ENCODE assay signal across 20 mouse cellular contexts in the genomic region with DNA sequence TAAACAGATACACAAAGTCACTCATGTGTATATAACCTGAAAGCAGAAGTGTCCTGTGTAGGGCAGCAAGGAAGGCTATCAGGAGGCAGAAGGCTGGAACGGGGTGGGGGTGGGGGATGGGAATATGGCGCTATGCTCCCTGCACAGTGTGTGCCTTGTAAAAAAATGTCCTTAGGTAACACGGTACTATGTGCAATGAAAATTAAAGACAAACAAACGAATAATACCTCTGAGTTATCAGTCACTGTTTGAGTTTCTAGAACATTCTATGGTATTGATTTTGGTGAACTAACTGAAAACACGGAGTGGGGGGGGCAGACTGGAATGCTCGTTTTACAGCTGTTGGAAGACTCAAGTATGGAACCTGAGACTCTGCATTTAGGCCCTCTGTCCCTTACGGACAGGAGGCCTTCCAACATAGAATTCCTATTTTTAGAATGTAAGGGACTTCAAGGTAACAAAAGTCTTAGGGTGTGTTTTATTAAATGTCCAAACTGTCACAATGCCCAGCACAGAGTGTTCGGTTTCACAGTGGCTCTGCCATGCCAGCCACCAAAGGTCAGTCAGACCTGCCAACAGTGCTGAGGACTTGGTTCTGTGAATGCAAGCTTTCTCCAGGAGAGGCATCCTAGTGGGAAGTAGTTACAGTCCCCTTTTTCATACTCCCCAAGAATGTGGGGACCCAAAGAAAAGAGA.
DNase-seq lines count a peak whose midpoint lies in the region; ATAC-seq and TF ChIP-seq lines count a peak whose summit lies in the region.
"Had no signal": no experiment of that assay in that cellular context is flagged by ENCODE, and none has a peak within 500 bp of the region (broad histone marks: within the 10 kb centered on the region; RNA-seq: fewer than 3 reads in every experiment).

No protein-coding gene starts in this region.

- no peaks in the 10 kb centered on the region for H3K27me3 ChIP-seq in heart, embryonic 10.5 days (ENCODE audit: insufficient read depth, poor library complexity, severe bottlenecking)
- no peaks in the 10 kb centered on the region for H3K27me3 ChIP-seq in liver, postnatal 0 days (ENCODE audit: insufficient read depth, low read length)
- H3K27me3 ChIP-seq in stomach, postnatal 0 days (ENCODE audit: control insufficient read depth, insufficient read depth, low read length), result no peaks in the 10 kb centered on the region
- H3K27me3 ChIP-seq: CH12.LX; embryonic facial prominence, embryonic 13.5 days; midbrain, embryonic 15.5 days; neural tube, embryonic 15.5 days had no signal

- H3K4me3 ChIP-seq in heart, embryonic 10.5 days, result no peak overlapping the region
- H3K4me3 ChIP-seq in liver, postnatal 0 days (ENCODE audit: low read depth, low read length), result no peak overlapping the region
- H3K4me3 ChIP-seq in stomach, postnatal 0 days (ENCODE audit: low read depth, low read length), result no peak overlapping the region
- H3K4me3 ChIP-seq: embryonic facial prominence, embryonic 13.5 days; megakaryocyte, embryonic 14.5 days; midbrain, embryonic 15.5 days; neural tube, embryonic 15.5 days had no signal

- no peak overlapping the region for H3K4me2 ChIP-seq in liver, postnatal 0 days (ENCODE audit: low read depth, low read length)
- H3K4me2 ChIP-seq in stomach, postnatal 0 days (replicated peaks; ENCODE audit: low read depth), result no peak overlapping the region
- H3K4me2 ChIP-seq: embryonic facial prominence, embryonic 13.5 days; midbrain, embryonic 15.5 days; neural tube, embryonic 15.5 days had no signal

- no peaks in the 10 kb centered on the region for H3K36me3 ChIP-seq in heart, embryonic 10.5 days
- no peaks in the 10 kb centered on the region for H3K36me3 ChIP-seq in liver, postnatal 0 days (replicated peaks; ENCODE audit: insufficient read depth, low read length)
- H3K36me3 ChIP-seq in stomach, postnatal 0 days (ENCODE audit: control insufficient read depth, insufficient read depth, low read length), result no peaks in the 10 kb centered on the region
- H3K36me3 ChIP-seq: embryonic facial prominence, embryonic 13.5 days; midbrain, embryonic 15.5 days; neural tube, embryonic 15.5 days had no signal

- no peak overlapping the region for H3K9ac ChIP-seq in liver, postnatal 0 days (replicated peaks)
- no peak overlapping the region for H3K9ac ChIP-seq in stomach, postnatal 0 days (ENCODE audit: low read length)
- H3K9ac ChIP-seq: embryonic facial prominence, embryonic 13.5 days; liver, embryonic 14.5 days; midbrain, embryonic 15.5 days; neural tube, embryonic 15.5 days had no signal

- DNase-seq in heart, adult 18-20 months, result peak; percentile 31 to 59
- no peak for DNase-seq in heart, embryonic 10.5 days (ENCODE audit: low spot score)
- no peak for DNase-seq in liver, postnatal 0 days
- no peak for DNase-seq in liver
- peak; percentile 34 for DNase-seq in gastrocnemius, postnatal 14 days
- peak; percentile 59 for DNase-seq in stomach, postnatal 0 days (ENCODE audit: low spot score)
- no peak for DNase-seq in kidney, adult 9 months
- DNase-seq: adrenal gland, postnatal 14 days; cerebellum, postnatal 10 days; kidney, adult 8-10 months; right cerebral cortex, postnatal 25 days; thymus, postnatal 36 days had no signal

- no peak overlapping the region for H3K27ac ChIP-seq in heart, embryonic 10.5 days
- H3K27ac ChIP-seq in liver, postnatal 0 days (ENCODE audit: low read depth), result no peak overlapping the region
- H3K27ac ChIP-seq in stomach, postnatal 0 days (replicated peaks), result no peak overlapping the region
- H3K27ac ChIP-seq: embryonic facial prominence, embryonic 13.5 days; liver, embryonic 14.5 days; midbrain, embryonic 15.5 days; neural tube, embryonic 15.5 days had no signal

- WGBS in heart, embryonic 10.5 days, result 77% methylated on average over 8 of the region's 8 CpGs
- WGBS in liver, postnatal 0 days (ENCODE audit: insufficient replicate concordance), result 71% methylated on average over 8 of the region's 8 CpGs
- 54% methylated on average over 8 of the region's 8 CpGs for WGBS in stomach, postnatal 0 days

- intact Hi-C loops in gastrocnemius, postnatal 14 days (cut with DNase I; ENCODE audit: low total_unique reads), result no loop called here

- no peak for TF ChIP-seq CTCF in liver, postnatal 0 days (IDR thresholded peaks at IDR 0.05; ENCODE audit: low read depth)
- no peak for TF ChIP-seq CTCF in stomach, postnatal 0 days (IDR thresholded peaks at IDR 0.05; ENCODE audit: low read depth)

- 0 out of 2 replicates have a peak, but pooled peaks have one; percentile 15 for TF ChIP-seq EP300 in liver, postnatal 0 days (IDR thresholded peaks at IDR 0.05; ENCODE audit: low read depth)
- no peak for TF ChIP-seq EP300 in stomach, postnatal 0 days (optimal IDR thresholded peaks at IDR 0.05)

- no peaks in the 10 kb centered on the region for H3K9me3 ChIP-seq in heart, embryonic 10.5 days
- H3K9me3 ChIP-seq in liver, postnatal 0 days (ENCODE audit: low read length), result no peaks in the 10 kb centered on the region
- no peaks in the 10 kb centered on the region for H3K9me3 ChIP-seq in stomach, postnatal 0 days (ENCODE audit: control insufficient read depth, low read length)
- H3K9me3 ChIP-seq: embryonic facial prominence, embryonic 13.5 days; midbrain, embryonic 15.5 days; neural tube, embryonic 15.5 days had no signal

- H3K4me1 ChIP-seq in heart, embryonic 10.5 days, result no peaks in the 10 kb centered on the region
- H3K4me1 ChIP-seq in liver, postnatal 0 days (ENCODE audit: insufficient read depth), result no peaks in the 10 kb centered on the region
- H3K4me1 ChIP-seq in stomach, postnatal 0 days (replicated peaks; ENCODE audit: control insufficient read depth, insufficient read depth), result no peaks in the 10 kb centered on the region
- H3K4me1 ChIP-seq: embryonic facial prominence, embryonic 13.5 days; megakaryocyte, embryonic 14.5 days; midbrain, embryonic 15.5 days; neural tube, embryonic 15.5 days had no signal

- ATAC-seq in liver, postnatal 0 days, result peak; percentile 87
- ATAC-seq in stomach, postnatal 0 days (ENCODE audit: low FRiP score, low TSS enrichment), result peak; percentile 82
- ATAC-seq: forebrain, embryonic 14.5 days; lung, postnatal 0 days; midbrain, embryonic 15.5 days had no signal

Comparison
In these comparisons a context has a peak if more than half of its experiments do, and no peak if none do; other contexts are left out.
1. DNase-seq: peak in heart, adult 18-20 months (2 of 2), gastrocnemius, postnatal 14 days (single experiment) and stomach, postnatal 0 days (single experiment); none in heart, embryonic 10.5 days (single experiment), liver, postnatal 0 days (single experiment), liver (single experiment) and kidney, adult 9 months (single experiment).